9 mouse cellular contexts compared by ENCODE assay signal in the genomic region with DNA sequence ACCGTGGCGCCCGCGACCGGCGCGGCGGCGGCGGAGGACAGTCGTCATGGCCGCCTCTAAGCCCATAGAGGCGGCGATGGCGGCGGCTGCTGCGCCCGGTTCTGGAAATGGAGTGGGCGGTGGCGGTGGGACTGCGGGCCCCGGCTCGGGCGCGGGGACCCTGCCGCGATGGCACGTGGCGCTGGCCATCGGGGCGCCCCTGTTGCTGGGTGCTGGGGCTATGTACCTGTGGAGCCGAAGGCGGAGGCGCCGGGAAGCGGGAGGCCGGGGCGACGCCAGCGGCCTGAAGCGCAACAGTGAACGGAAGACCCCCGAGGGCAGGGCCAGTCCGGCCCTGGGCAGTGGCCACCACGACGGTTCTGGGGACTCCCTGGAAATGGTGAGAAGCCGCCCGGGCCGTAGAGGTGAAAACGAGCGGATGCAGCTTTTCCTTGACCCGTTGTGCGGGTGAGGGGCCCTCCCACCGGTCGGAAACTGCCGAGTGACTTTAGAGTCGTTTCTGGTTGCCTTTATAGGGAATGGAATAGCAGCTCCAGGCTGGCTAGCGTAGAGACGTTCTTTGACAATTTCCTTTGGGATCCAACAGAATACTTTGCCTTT. TPM values are rescaled to one million over a fixed set of nuclear protein-coding genes. Genes with fewer than 3 reads are reported as not detected.
A peak's percentile ranks its signal among the peaks of the same experiment; 100 is the strongest.
DNase-seq lines count a peak whose midpoint lies in the region; ATAC-seq and TF ChIP-seq lines count a peak whose summit lies in the region.
"Had no signal": no experiment of that assay in that cellular context is flagged by ENCODE, and none has a peak within 500 bp of the region (broad histone marks: within the 10 kb centered on the region; RNA-seq: fewer than 3 reads in every experiment).

No protein-coding gene starts in this region.

- H3K27ac ChIP-seq in kidney, embryonic 16.5 days (ENCODE audit: low read length): peak overlapping the region; percentile 97
- H3K27ac ChIP-seq in MEL (ENCODE audit: control insufficient read depth, low read depth, low read length): peak overlapping the region; percentile 92
- H3K27ac ChIP-seq in embryonic facial prominence, embryonic 12.5 days: peak overlapping the region; percentile 92
- H3K27ac ChIP-seq in intestine, embryonic 16.5 days (ENCODE audit: low read length): peak overlapping the region; percentile 96
- peak overlapping the region; percentile 78; the same call in 1 of the 2 replicates for H3K27ac ChIP-seq in neural tube, embryonic 12.5 days

- TF ChIP-seq EP300 in MEL (IDR thresholded peaks at IDR 0.05; ENCODE audit: low read depth in 1 of 2, low read length in 2 of 2): no peak

- H3K27me3 ChIP-seq in kidney, embryonic 16.5 days (ENCODE audit: insufficient read depth, low read length): peaks cover 6% of the 10 kb centered on the region; the same call in 1 of the 2 replicates
- H3K27me3 ChIP-seq in MEL (ENCODE audit: control insufficient read depth in 1 of 2, insufficient read depth in 2 of 2, low read length in 2 of 2): no peaks in the 10 kb centered on the region
- no peaks in the 10 kb centered on the region for H3K27me3 ChIP-seq in embryonic facial prominence, embryonic 12.5 days
- no peaks in the 10 kb centered on the region for H3K27me3 ChIP-seq in intestine, embryonic 16.5 days (replicated peaks; ENCODE audit: control insufficient read depth, insufficient read depth, low read length)
- no peaks in the 10 kb centered on the region for H3K27me3 ChIP-seq in neural tube, embryonic 12.5 days (replicated peaks)

- peak; percentile 43; the same call in 1 of the 2 replicates for ATAC-seq in kidney, embryonic 16.5 days (ENCODE audit: low FRiP score, low TSS enrichment)
- ATAC-seq in embryonic facial prominence, embryonic 12.5 days (ENCODE audit: insufficient number of reproducible peaks, insufficient read depth, low FRiP score, low TSS enrichment): peak; percentile 35; the same call in 1 of the 2 replicates
- ATAC-seq in intestine, embryonic 16.5 days: peak; percentile 32; the same call in 1 of the 2 replicates
- no peak for ATAC-seq in neural tube, embryonic 12.5 days (ENCODE audit: low FRiP score, low read depth)
- ATAC-seq in cerebellum, adult (ENCODE audit: insufficient number of reproducible peaks, low FRiP score, low TSS enrichment): no peak; the same call in 1 of the 2 replicates

- TF ChIP-seq CTCF in MEL (IDR thresholded peaks at IDR 0.05 in 2 of 3, conservative IDR thresholded peaks at IDR 0.05 in 1 of 3; ENCODE audit: control insufficient read depth in 1 of 3, insufficient read depth in 1 of 3, low read depth in 2 of 3, low read length in 3 of 3, poor library complexity in 1 of 3, severe bottlenecking in 1 of 3): no peak

- peak overlapping the region; percentile 89 for H3K4me3 ChIP-seq in kidney, embryonic 16.5 days (ENCODE audit: low read length)
- peak overlapping the region; percentile 61 to 79 for H3K4me3 ChIP-seq in MEL (ENCODE audit: control insufficient read depth in 1 of 2, insufficient read depth in 1 of 2, low read depth in 2 of 2, low read length in 2 of 2)
- H3K4me3 ChIP-seq in embryonic facial prominence, embryonic 12.5 days: peak overlapping the region; percentile 98
- peak overlapping the region; percentile 80 for H3K4me3 ChIP-seq in intestine, embryonic 16.5 days (ENCODE audit: low read length)
- peak overlapping the region; percentile 99 for H3K4me3 ChIP-seq in neural tube, embryonic 12.5 days

- peak overlapping the region; percentile 92 for H3K9ac ChIP-seq in kidney, embryonic 16.5 days (replicated peaks; ENCODE audit: low read length)
- H3K9ac ChIP-seq in MEL (ENCODE audit: control insufficient read depth, low read depth, low read length, poor library complexity, severe bottlenecking): peak overlapping the region; percentile 95
- H3K9ac ChIP-seq in embryonic facial prominence, embryonic 12.5 days: peak overlapping the region; percentile 96
- peak overlapping the region; percentile 93 for H3K9ac ChIP-seq in intestine, embryonic 16.5 days (ENCODE audit: low read depth, low read length)
- peak overlapping the region; percentile 94 for H3K9ac ChIP-seq in neural tube, embryonic 12.5 days

- peaks cover 42% of the 10 kb centered on the region for H3K79me2 ChIP-seq in MEL (ENCODE audit: control insufficient read depth, insufficient read depth, low read length, poor library complexity)

- no peaks in the 10 kb centered on the region for H3K9me3 ChIP-seq in kidney, embryonic 16.5 days (ENCODE audit: low read length)
- H3K9me3 ChIP-seq in MEL (replicated peaks; ENCODE audit: insufficient read depth, low read length): no peaks in the 10 kb centered on the region
- H3K9me3 ChIP-seq in embryonic facial prominence, embryonic 12.5 days: no peaks in the 10 kb centered on the region
- H3K9me3 ChIP-seq in intestine, embryonic 16.5 days (ENCODE audit: control insufficient read depth, low read length): no peaks in the 10 kb centered on the region
- no peaks in the 10 kb centered on the region for H3K9me3 ChIP-seq in neural tube, embryonic 12.5 days

- H3K4me2 ChIP-seq in kidney, embryonic 16.5 days (replicated peaks; ENCODE audit: low read depth, low read length): peak overlapping the region; percentile 76
- peak overlapping the region; percentile 79 for H3K4me2 ChIP-seq in embryonic facial prominence, embryonic 12.5 days (replicated peaks)
- H3K4me2 ChIP-seq in intestine, embryonic 16.5 days (ENCODE audit: low read depth, low read length): peak overlapping the region; percentile 75
- peak overlapping the region; percentile 70 for H3K4me2 ChIP-seq in neural tube, embryonic 12.5 days (replicated peaks)

- TF ChIP-seq POLR2A in MEL (IDR thresholded peaks at IDR 0.05; ENCODE audit: control insufficient read depth in 1 of 2, insufficient read depth in 1 of 2, low read depth in 1 of 2, low read length in 2 of 2, poor library complexity in 1 of 2): 0 out of 4 replicates have a peak, but pooled peaks of 1 of the 2 experiments have one; percentile 90

- under 1% methylated on average over 59 of the region's 59 CpGs for WGBS in kidney, embryonic 16.5 days
- under 1% methylated on average over 59 of the region's 59 CpGs for WGBS in embryonic facial prominence, embryonic 12.5 days
- WGBS in intestine, embryonic 16.5 days: 0% methylated on average over 59 of the region's 59 CpGs
- WGBS in neural tube, embryonic 12.5 days: under 1% methylated on average over 59 of the region's 59 CpGs

- H3K4me1 ChIP-seq in kidney, embryonic 16.5 days (ENCODE audit: insufficient read depth, low read length): peaks cover 18% of the 10 kb centered on the region
- peaks cover 4 to 22% of the 10 kb centered on the region in 2 experiments; a peak in 3 of 4 replicates for H3K4me1 ChIP-seq in MEL (ENCODE audit: control insufficient read depth in 1 of 2, insufficient read depth in 2 of 2, low read length in 2 of 2)
- peaks cover 19% of the 10 kb centered on the region for H3K4me1 ChIP-seq in embryonic facial prominence, embryonic 12.5 days
- H3K4me1 ChIP-seq in intestine, embryonic 16.5 days (ENCODE audit: control insufficient read depth, insufficient read depth, low read length): peaks cover 10% of the 10 kb centered on the region; the same call in 1 of the 2 replicates
- peaks cover 18% of the 10 kb centered on the region for H3K4me1 ChIP-seq in neural tube, embryonic 12.5 days

- no peak for DNase-seq in kidney, postnatal 14 days
- peak; percentile 37 for DNase-seq in MEL (ENCODE audit: low read depth, low spot score)
- no peak for DNase-seq in ovary, postnatal 14 days (ENCODE audit: low spot score)

- H3K36me3 ChIP-seq in kidney, embryonic 16.5 days (ENCODE audit: insufficient read depth, low read length): no peaks in the 10 kb centered on the region
- H3K36me3 ChIP-seq in MEL (ENCODE audit: control insufficient read depth in 1 of 2, insufficient read depth in 2 of 2, low read length in 2 of 2): peaks cover 3 to 40% of the 10 kb centered on the region in 2 experiments
- H3K36me3 ChIP-seq in embryonic facial prominence, embryonic 12.5 days: no peaks in the 10 kb centered on the region
- no peaks in the 10 kb centered on the region for H3K36me3 ChIP-seq in intestine, embryonic 16.5 days (ENCODE audit: control insufficient read depth, insufficient read depth, low read length)
- H3K36me3 ChIP-seq in neural tube, embryonic 12.5 days: no peaks in the 10 kb centered on the region

- no peak for TF ChIP-seq RAD21 in MEL (IDR thresholded peaks at IDR 0.05; ENCODE audit: low read depth, low read length)

TF ChIP-seq in MEL, 35 proteins besides CTCF, POLR2A, EP300 and RAD21:
- TF ChIP-seq USF2 (IDR thresholded peaks at IDR 0.05; ENCODE audit: borderline replicate concordance in 1 of 2, insufficient read depth in 1 of 2, low read depth in 1 of 2, low read length in 2 of 2) (no peak), MAZ (IDR thresholded peaks at IDR 0.05; ENCODE audit: low read depth, low read length) (peak; percentile 9; the same call in 1 of the 2 replicates)

RNA-seq across cellular contexts. Expression of gene Tomm70a, which starts 0.4 kb away (rescaled TPM):
- 39.2 and 44.4 TPM in 2 replicates for polyA plus RNA-seq in kidney, embryonic 16.5 days (2015; fragmentation: Nextera tagmentation; extraction: Ambion mirVana)
- 123 and 124 TPM in 2 replicates for total RNA-seq in MEL (2012; rRNA removed)
- 100 to 1,000 TPM in 1 of 2 experiments, 10 to 100 TPM in 1; 97.4 to 162 TPM for polyA plus RNA-seq in MEL (2012; ENCODE audit: insufficient read depth in 1 of 2, insufficient read length in 2 of 2, low read depth in 1 of 2, low replicate concordance in 2 of 2, missing spikeins in 1 of 2)
- polyA plus RNA-seq in embryonic facial prominence, embryonic 12.5 days (2016; fragmentation: Nextera tagmentation; extraction: Ambion mirVana): 58.4 and 61.1 TPM in 2 replicates
- polyA plus RNA-seq in intestine, embryonic 16.5 days (2015; fragmentation: Nextera tagmentation; extraction: Ambion mirVana): 39.2 and 41.7 TPM in 2 replicates
- 65.1 and 71.1 TPM in 2 replicates for polyA plus RNA-seq in neural tube, embryonic 12.5 days (2016; fragmentation: Nextera tagmentation; extraction: Ambion mirVana)

RNA-seq across cellular contexts. Expression of gene Nit2, which starts 45.2 kb away (rescaled TPM):
- 110 and 115 TPM in 2 replicates for polyA plus RNA-seq in kidney, embryonic 16.5 days (2015; fragmentation: Nextera tagmentation; extraction: Ambion mirVana)
- 32.2 and 33.6 TPM in 2 replicates for total RNA-seq in MEL (2012; rRNA removed)
- polyA plus RNA-seq in MEL (2012; ENCODE audit: insufficient read depth in 1 of 2, insufficient read length in 2 of 2, low read depth in 1 of 2, low replicate concordance in 2 of 2, missing spikeins in 1 of 2): 10 to 100 TPM in 1 of 2 experiments, not detected in 1; 38.9 TPM
- 77.2 and 77.7 TPM in 2 replicates for polyA plus RNA-seq in embryonic facial prominence, embryonic 12.5 days (2016; fragmentation: Nextera tagmentation; extraction: Ambion mirVana)
- 76.1 and 79.9 TPM in 2 replicates for polyA plus RNA-seq in intestine, embryonic 16.5 days (2015; fragmentation: Nextera tagmentation; extraction: Ambion mirVana)
- 38.1 and 41.6 TPM in 2 replicates for polyA plus RNA-seq in neural tube, embryonic 12.5 days (2016; fragmentation: Nextera tagmentation; extraction: Ambion mirVana)

RNA-seq across cellular contexts. Expression of gene Tmem45a2, which starts 50.7 kb away (rescaled TPM):
- 0.09 and 0.13 TPM in 2 replicates for polyA plus RNA-seq in kidney, embryonic 16.5 days (2015; fragmentation: Nextera tagmentation; extraction: Ambion mirVana)
- total RNA-seq in MEL (2012; rRNA removed): not detected in 2 replicates
- under 1 TPM in 1 of 2 experiments, not detected in 1; 0.04 TPM for polyA plus RNA-seq in MEL (2012; ENCODE audit: insufficient read depth in 1 of 2, insufficient read length in 2 of 2, low read depth in 1 of 2, low replicate concordance in 2 of 2, missing spikeins in 1 of 2)
- 0.04 TPM in 1 of 2 replicates, not detected in the other for polyA plus RNA-seq in embryonic facial prominence, embryonic 12.5 days (2016; fragmentation: Nextera tagmentation; extraction: Ambion mirVana)
- 0.05 and 0.20 TPM in 2 replicates for polyA plus RNA-seq in intestine, embryonic 16.5 days (2015; fragmentation: Nextera tagmentation; extraction: Ambion mirVana)
- not detected in 2 replicates for polyA plus RNA-seq in neural tube, embryonic 12.5 days (2016; fragmentation: Nextera tagmentation; extraction: Ambion mirVana)
- total RNA-seq: common myeloid progenitor, adult 5-6 weeks had no signal

Comparison
In these comparisons a context has a peak if more than half of its experiments do, and no peak if none do; other contexts are left out.
1. ATAC-seq: peak in kidney, embryonic 16.5 days (single experiment), embryonic facial prominence, embryonic 12.5 days (single experiment) and intestine, embryonic 16.5 days (single experiment); none in neural tube, embryonic 12.5 days (single experiment) and cerebellum, adult (single experiment).
2. Peak in every context shown above with its lines, with median percentiles within 50 percentile points of each other: H3K27ac ChIP-seq, H3K4me2 ChIP-seq, H3K4me3 ChIP-seq and H3K9ac ChIP-seq.